Mouse (Mus musculus) limb, embryonic 10.5 days (tissue): ENCODE data around the gene Mars. TPM values are rescaled to one million over a fixed set of nuclear protein-coding genes. Genes with fewer than 3 reads are reported as not detected.
"Not testable (repeated sequence)": the region's sequence is repeated elsewhere in the genome, so short reads cannot be mapped to it uniquely, and the experiment has no call there.

Experiments used
- DNase-seq: peaks from one replicate; pipeline ENCODE4 v3.0.0-alpha.2; 2017; ENCODE audit warnings: low spot score
- H3K27ac ChIP-seq: fragments of 300-500 bp; sonication (generic); 2 replicates; pipeline ENCODE4 v1.5.1; 2016; ENCODE audit warnings: mild to moderate bottlenecking
- H3K27me3 ChIP-seq: fragments of 300-500 bp; sonication (generic); 2 replicates; pipeline ENCODE4 v1.6.1; 2016; ENCODE audit warnings: low read depth, mild to moderate bottlenecking; ENCODE audit not compliant: poor library complexity, severe bottlenecking
- H3K36me3 ChIP-seq: fragments of 300-500 bp; sonication (generic); 2 replicates; pipeline ENCODE4 v1.6.1; 2016; ENCODE audit warnings: mild to moderate bottlenecking, moderate library complexity
- H3K4me1 ChIP-seq: fragments of 300-500 bp; sonication (generic); 2 replicates; pipeline ENCODE4 v1.6.1; 2016
- H3K4me3 ChIP-seq: fragments of 300-500 bp; sonication (generic); 2 replicates; pipeline ENCODE4 v1.5.1; 2016; ENCODE audit warnings: mild to moderate bottlenecking, moderate library complexity
- H3K9me3 ChIP-seq: fragments of 300-500 bp; sonication (generic); replicated peaks from 2 replicates; pipeline ENCODE4 v1.6.1; 2016; ENCODE audit warnings: mild to moderate bottlenecking
- WGBS: fragments of 180-500 bp; shearing (Covaris S2); methylation state at CpG from one replicate; pipeline ENCODE4 v1.1.7; 2016; 5-methylcytosine and 5-hydroxymethylcytosine counted together
- polyA plus RNA-seq: library from polyadenylated mRNA; unstranded; fragments of >200 nt; fragmentation: Nextera tagmentation; extraction: Ambion mirVana; gene quantifications from 2 replicates; pipeline ENCODE4 v1.2.1, GENCODE M21; 2016

The Mars gene
- polyA plus RNA-seq, 1 experiment from 2014 or later, result 170 TPM

DNA sequence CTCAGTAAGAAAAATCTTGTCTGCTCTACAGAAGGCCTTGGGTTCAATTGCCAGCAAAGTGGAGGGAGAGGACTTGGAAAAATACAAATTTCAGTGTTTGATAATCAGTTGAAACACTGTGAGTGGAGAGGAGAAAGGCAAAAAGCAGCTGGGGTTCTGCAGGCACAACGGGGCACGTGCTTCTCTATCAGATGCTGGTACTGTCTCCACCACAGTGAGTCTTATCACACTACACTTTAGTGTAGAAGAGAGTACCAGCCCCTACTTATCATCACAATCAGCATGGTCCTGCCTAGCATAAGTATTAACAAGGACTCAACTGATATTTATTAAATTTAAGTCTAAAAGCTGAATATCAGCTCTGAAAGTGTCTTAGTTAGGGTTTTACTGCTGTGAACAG is 5.7 kb upstream of the Mars start:
- Histone ChIP-seq H3K27ac (no peak overlapping the region), H3K4me1 (0 out of 2 replicates have a peak, but pooled peaks cover 1% of the 10 kb centered on the region), H3K4me3 (no peak overlapping the region), H3K36me3 (no peaks in the 10 kb centered on the region), H3K9me3 (no peaks in the 10 kb centered on the region), H3K27me3 (peaks cover 7% of the 10 kb centered on the region)
- WGBS, result 83% methylated on average over 2 of the region's 2 CpGs
- DNase-seq, result no peak

DNA sequence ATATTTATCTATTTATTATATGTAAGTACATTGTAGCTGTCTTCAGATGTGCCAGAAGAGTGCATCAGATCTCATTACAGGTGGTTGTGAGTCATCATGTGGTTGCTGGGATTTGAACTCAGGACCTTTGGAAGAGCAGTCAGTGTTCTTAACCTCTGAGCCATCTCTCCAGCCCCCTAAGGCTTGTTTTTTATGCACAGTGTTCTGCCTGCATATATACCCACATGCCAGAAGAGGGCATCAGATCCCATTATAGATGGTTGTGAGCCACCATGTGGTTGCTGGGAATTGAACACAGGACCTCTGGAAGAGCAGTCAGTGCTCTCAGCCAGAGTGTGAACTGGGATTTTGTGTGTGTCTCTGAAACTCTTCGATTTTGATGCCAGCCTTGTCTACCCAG is 3.4 kb upstream of the Mars start:
- H3K27me3 ChIP-seq, H3K4me3 ChIP-seq, H3K27ac ChIP-seq, H3K36me3 ChIP-seq, H3K9me3 ChIP-seq, DNase-seq: not testable (repeated sequence)
- 76% methylated on average over 1 of the region's 1 CpGs for WGBS
- peaks cover 15% of the 10 kb centered on the region for H3K4me1 ChIP-seq

DNA sequence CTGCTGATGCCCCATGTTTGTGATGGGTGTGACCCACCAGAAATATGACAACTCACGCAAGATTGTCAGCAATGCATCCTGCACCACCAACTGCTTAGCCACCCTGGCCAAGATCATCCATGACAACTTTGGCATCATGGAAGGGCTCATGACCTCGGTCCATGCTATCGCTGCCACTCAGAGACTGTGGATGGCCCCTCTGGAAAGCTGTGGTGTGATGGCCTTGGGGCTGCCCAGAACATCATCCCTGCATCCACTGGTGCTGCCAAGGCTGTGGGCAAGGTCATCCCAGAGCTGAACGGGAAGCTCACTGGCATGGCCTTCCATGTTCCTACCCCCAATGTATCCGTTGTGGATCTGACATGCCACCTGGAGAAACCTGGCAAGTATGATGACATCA is 1.9 kb upstream of the Mars start:
- Histone ChIP-seq H3K4me1 (peaks cover 15% of the 10 kb centered on the region), H3K36me3 (peaks cover 16% of the 10 kb centered on the region)
- WGBS, result 92% methylated on average over 5 of the region's 5 CpGs
- not testable (repeated sequence) for H3K27me3 ChIP-seq, DNase-seq, H3K27ac ChIP-seq, H3K9me3 ChIP-seq, H3K4me3 ChIP-seq

DNA sequence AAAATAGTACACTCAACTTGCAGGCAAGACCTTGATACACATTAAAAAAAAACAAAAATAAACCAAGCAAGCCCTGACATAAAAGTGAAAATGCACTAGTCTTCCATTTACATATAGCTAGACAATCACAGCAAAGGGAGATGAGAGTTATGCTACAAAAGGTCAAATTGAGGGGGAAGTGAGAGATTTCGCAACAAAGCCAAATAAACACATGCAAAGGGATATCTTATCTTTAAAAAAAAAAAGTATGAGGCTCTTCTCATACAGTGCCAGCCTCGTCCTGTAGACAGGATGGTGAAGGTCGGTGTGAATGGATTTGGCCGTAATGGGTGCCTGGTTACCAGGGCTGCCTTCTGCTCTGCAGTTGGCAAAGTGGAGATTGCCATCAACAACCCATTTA is 1.3 kb upstream of the Mars start:
- DNase-seq, result no peak
- 81% methylated on average over 4 of the region's 4 CpGs for WGBS
- no peaks in the 10 kb centered on the region for H3K9me3 ChIP-seq
- peaks cover 23% of the 10 kb centered on the region for H3K36me3 ChIP-seq
- H3K4me1 ChIP-seq, result peaks cover 15% of the 10 kb centered on the region
- H3K27me3 ChIP-seq, result no peaks in the 10 kb centered on the region
- H3K4me3 ChIP-seq, result no peak overlapping the region
- no peak overlapping the region for H3K27ac ChIP-seq

DNA sequence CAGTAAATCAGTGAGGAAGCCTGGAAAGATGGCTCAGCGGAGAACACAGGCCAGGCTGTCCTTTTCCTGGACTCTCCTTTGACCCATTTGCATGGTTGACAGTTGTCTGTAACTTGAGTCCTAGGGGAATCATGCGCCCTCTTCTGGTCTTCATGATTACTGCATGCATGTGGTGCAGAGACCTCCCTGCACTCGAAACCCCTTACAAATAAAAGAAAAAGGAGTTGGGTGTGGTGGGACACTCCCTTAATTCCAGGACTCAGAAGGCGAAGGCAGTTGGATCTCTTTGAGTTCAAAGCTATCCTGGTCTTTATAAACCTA is 730 bp upstream of the Mars start:
- WGBS, result 3% methylated on average over 4 of the region's 4 CpGs
- H3K27me3 ChIP-seq, result no peaks in the 10 kb centered on the region
- peak overlapping the region; percentile 96 for H3K4me3 ChIP-seq
- peaks cover 15% of the 10 kb centered on the region for H3K4me1 ChIP-seq
- 0 out of 2 replicates have a peak overlapping the region, but pooled peaks have one; percentile 89 for H3K27ac ChIP-seq
- DNase-seq, result peak; percentile 89
- no peaks in the 10 kb centered on the region for H3K9me3 ChIP-seq
- peaks cover 28% of the 10 kb centered on the region for H3K36me3 ChIP-seq

DNA sequence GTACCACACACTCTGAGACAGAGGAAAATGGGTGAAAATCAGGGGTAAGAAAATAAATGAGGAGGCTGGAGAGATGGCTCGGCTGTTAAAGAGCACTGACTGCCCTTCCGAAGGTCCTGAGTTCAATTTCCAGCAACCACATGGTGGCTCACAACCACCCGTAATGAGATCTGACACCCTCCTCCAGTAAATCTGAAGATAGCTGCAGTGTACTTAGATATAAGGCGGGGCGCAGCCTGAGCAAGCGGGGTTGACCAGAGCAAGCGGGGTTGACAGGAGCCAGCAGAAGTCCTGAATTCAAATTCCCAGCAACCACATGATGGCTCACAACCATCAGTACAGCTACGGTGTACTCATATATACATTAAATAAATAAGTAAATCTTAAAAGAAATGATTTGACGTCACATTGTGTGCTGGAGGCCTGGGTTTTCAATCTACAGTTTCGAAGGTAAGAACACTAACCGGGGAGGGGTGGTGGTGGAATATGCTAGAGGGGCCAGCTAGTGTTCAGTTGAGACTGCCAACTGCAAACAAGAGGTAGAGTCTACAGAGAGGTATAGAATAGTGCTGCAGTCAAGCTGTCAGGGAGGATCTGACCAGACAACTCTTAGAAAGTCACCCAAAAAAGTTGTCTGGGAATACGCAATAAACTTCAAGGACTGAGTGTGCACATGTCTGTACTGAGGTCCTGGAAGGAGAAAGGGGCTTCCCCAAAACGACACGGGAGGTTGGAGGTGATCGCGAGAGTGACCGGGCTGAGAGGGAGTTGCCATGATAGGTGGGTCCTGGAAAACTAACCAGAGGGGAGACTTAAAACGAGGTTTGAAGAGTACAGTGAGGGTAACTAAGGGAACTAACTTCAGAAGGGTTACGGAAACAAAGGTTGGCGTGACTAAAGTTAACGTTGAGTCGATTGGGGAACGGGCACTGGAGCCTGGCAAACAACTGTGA is 787 bp downstream of the Mars start:
- WGBS, result 39% methylated on average over 23 of the region's 23 CpGs
- H3K27ac ChIP-seq, result peak overlapping the region; percentile 89
- no peak for DNase-seq

DNA sequence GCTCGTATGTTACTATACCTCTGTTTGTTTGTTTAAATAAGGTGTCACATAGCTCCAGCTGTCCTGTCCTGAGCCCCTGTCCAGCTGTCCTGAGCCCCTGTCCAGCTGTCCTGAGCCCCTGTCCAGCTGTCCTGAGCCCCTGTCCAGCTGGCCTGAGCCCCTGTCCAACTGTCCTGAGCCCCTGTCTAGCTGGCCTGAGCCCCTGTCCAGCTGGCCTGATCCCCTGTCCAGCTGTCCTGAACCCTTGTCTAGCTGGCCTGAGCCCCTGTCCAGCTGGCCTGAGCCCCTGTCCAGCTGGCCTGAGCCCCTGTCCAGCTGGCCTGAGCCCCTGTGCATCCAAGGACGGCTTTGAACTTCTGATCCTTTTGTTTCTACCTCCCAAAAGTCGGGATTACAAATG is 2.4 kb downstream of the Mars start:
- not testable (repeated sequence) for H3K9me3 ChIP-seq, H3K4me3 ChIP-seq, H3K27me3 ChIP-seq, H3K27ac ChIP-seq, DNase-seq
- Histone ChIP-seq H3K36me3 (peaks cover 60% of the 10 kb centered on the region), H3K4me1 (peaks cover 15% of the 10 kb centered on the region)
- 91% methylated on average over 3 of the region's 3 CpGs for WGBS

More for the DNA sequence above, 787 bp downstream of the Mars start:
- H3K36me3 ChIP-seq, result peaks cover 43% of the 10 kb centered on the region
- peak overlapping the region; percentile 96 for H3K4me3 ChIP-seq
- H3K27me3 ChIP-seq, result no peaks in the 10 kb centered on the region
- peaks cover 15% of the 10 kb centered on the region for H3K4me1 ChIP-seq
- H3K9me3 ChIP-seq, result no peaks in the 10 kb centered on the region

DNA sequence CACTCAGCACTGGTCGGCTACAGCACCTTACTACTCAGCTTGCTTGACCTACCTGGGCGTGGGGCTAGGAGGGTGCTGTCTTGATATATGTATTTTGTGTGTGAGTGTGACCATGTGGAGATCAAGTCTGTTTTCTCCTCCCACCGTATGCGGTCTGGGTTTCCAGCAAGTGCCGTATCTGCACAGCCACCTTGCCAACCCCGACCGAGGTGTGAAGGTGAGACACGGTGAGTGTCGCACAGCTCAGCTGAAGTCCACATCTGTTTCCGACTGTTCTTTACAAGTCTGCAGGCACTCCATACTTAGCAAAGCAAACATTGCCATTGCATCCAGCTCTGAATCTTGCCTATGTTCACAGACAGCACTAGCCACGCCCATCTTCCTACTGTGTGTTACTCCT is 8.4 kb downstream of the Mars start:
- WGBS, result 95% methylated on average over 11 of the region's 11 CpGs
- H3K9me3 ChIP-seq, result no peaks in the 10 kb centered on the region
- H3K4me3 ChIP-seq, result no peak overlapping the region
- H3K27ac ChIP-seq, result no peak overlapping the region
- DNase-seq, result no peak
- H3K27me3 ChIP-seq, result no peaks in the 10 kb centered on the region
- peaks cover 99% of the 10 kb centered on the region for H3K36me3 ChIP-seq
- H3K4me1 ChIP-seq, result no peaks in the 10 kb centered on the region

DNA sequence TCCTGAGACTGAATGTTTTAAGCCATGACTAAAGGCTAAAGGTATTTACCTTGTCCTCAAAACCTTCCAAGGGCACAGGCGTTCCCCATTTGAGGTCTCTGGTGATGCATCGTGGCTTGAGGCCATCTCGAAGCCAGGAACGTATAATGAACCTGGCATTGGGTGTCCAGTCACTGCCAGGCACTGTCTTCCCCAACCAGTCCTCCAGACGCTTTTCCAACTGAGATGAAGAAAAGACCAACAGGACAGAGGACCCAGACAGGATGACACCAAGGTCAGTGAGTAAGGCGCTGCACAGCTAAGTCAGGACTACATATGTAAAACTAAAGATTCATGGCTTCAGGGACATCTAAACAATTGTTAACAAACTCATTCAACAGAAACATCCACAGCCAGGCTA is 11.2 kb downstream of the Mars start:
- Histone ChIP-seq H3K4me1 (no peaks in the 10 kb centered on the region), H3K9me3 (no peaks in the 10 kb centered on the region), H3K4me3 (no peak overlapping the region), H3K36me3 (peaks cover 99% of the 10 kb centered on the region), H3K27ac (no peak overlapping the region), H3K27me3 (no peaks in the 10 kb centered on the region)
- no peak for DNase-seq
- 95% methylated on average over 6 of the region's 6 CpGs for WGBS

DNA sequence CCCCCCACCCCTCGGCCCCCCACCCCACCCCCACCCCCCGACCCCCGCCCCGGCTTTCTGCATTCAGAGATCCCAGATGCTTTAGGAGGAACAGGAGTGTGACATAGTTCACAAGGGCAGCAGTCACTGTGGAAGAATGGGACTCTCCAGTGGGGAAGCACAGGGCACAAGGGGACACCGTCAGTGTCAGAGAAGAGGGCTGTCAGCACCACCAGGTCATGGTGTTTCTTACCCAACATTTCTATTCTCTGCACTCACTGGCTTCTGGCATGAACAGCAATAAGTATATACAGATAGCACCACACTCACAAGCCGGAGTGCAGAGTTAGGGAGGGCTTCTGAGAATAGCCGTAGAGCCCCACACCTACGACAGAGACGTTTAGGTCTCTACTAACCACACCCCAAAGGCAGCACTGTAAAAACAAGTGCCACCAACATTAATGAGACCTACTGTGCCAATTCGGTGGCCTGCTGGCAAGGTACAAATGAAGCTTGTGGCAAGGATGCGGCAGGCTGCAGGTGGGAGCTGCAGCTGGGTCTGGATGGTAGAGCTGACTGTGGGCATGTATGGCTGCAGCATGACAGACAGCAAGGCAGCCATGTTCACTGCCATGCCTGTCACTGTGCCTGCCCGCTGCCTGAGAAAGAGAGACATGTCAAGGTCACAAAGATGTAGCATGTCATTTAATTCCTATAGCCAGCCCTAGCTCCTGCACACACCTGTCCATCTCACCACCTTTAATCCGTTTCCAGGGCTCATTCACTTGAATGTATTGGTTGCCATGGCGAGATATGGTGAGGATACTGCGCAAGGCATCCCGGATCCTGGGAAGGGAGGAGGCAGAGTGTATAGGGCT is 14.3 kb downstream of the Mars start:
- H3K36me3 ChIP-seq, result peaks cover 98% of the 10 kb centered on the region
- WGBS, result 93% methylated on average over 16 of the region's 16 CpGs
- DNase-seq, result no peak
- H3K27me3 ChIP-seq, result no peaks in the 10 kb centered on the region
- H3K27ac ChIP-seq, result no peak overlapping the region
- no peak overlapping the region for H3K4me3 ChIP-seq
- no peaks in the 10 kb centered on the region for H3K9me3 ChIP-seq
- peaks cover 4% of the 10 kb centered on the region for H3K4me1 ChIP-seq

DNA sequence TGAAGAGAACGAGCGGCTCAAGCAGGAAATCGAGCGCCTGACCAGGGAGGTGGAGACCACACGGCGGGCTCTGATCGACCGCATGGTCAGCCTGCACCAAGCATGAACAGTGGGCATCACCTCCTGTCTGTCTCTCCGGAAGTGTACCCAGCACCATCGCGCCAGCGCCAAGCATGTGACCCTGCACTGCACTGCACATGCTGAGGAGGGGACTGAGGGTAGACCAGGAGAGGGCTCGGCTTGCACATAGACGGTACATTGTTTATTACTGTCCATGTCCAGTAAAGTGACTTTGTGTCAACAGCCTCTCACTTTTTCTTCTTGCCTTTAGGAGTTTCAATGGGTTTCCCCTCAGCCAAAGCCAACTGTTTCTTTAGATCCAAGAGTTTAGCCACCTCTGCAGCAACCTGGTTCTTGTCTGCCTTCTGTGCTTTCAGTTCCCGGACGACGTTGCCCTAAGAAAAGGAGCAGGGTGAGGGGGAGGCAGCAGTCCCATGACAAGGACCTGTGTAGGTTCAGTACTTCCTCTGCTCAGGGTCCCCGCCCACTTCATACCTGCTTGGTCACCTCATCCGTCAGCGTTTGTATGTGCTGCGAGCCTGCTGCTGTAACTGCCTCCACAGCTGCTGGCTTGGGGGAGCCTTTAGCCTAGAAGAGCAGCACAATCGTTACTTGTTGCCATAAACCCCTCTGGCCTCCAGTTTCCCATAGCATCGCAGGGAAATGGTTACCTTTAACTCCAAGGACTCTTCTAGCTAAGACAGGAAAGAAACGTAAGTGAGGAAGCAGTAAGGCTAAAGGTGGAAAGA is 15.4 kb downstream of the Mars start:
- WGBS, result 93% methylated on average over 24 of the region's 24 CpGs
- Histone ChIP-seq H3K36me3 (peaks cover 91% of the 10 kb centered on the region), H3K27ac (no peak overlapping the region), H3K9me3 (no peaks in the 10 kb centered on the region), H3K27me3 (no peaks in the 10 kb centered on the region), H3K4me3 (no peak overlapping the region), H3K4me1 (peaks cover 14% of the 10 kb centered on the region)
- DNase-seq, result no peak

DNA sequence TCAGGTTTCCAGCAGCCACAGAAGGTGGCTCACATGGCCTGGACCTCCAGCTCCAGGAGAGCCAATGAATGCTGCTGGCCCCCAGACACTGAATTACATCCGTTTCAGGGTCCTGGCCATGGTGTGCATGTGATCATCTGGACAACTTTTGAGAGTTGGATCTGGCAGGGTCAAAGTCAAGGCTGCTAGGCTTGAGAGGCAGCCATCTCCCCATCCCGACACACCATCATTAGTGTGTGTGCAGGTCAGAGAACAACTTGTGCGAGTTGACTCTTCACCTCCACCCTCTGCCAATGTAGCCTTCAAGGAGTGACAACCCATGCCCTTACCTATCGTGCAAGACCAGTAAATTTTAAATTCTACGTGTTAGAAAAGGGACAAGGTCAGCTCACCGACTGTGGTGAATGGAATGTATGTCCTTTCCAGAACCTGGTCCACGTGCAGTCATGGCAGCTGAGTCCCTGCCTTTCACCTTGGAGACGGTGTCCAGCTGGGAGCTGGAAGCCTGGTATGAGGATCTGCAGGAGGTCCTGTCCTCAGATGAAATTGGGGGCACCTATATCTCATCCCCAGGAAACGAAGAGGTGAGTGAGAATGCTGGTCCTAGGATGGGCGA is 16.6 kb downstream of the Mars start:
- no peak for DNase-seq
- no peaks in the 10 kb centered on the region for H3K9me3 ChIP-seq
- peaks cover 21% of the 10 kb centered on the region for H3K4me1 ChIP-seq
- WGBS, result 93% methylated on average over 10 of the region's 10 CpGs
- H3K4me3 ChIP-seq, result no peak overlapping the region
- H3K27ac ChIP-seq, result no peak overlapping the region
- H3K36me3 ChIP-seq, result peaks cover 79% of the 10 kb centered on the region
- H3K27me3 ChIP-seq, result no peaks in the 10 kb centered on the region
